Mouse (Mus musculus): Measurements from ENCODE around the gene Ptprc.

The Ptprc gene

GRCm38 (mm10) chr1:138148844-138149243 lies 26.7 kb downstream of the Ptprc start:
- whole genome bisulfite sequencing: 21% methylated on average over 4 of the region's 4 CpGs

GRCm38 (mm10) chr1:138145571-138145970 lies 29.9 kb downstream of the Ptprc start:
- WGBS: 33% methylated on average over 2 of the region's 2 CpGs

GRCm38 (mm10) chr1:138145148-138145547 lies 30.4 kb downstream of the Ptprc start:
- WGBS: 85% methylated on average over 3 of the region's 3 CpGs

GRCm38 (mm10) chr1:138144365-138144764 lies 31.1 kb downstream of the Ptprc start:
- 67% methylated on average over 5 of the region's 5 CpGs for WGBS

- 89% methylated on average over 4 of the region's 4 CpGs for WGBS
Measured at GRCm38 (mm10) chr1:138140769-138141168, 34.7 kb downstream of the Ptprc start.

GRCm38 (mm10) chr1:138137696-138138095 lies 37.8 kb downstream of the Ptprc start:
- 87% methylated on average over 4 of the region's 4 CpGs for WGBS

GRCm38 (mm10) chr1:138137024-138137577 lies 38.4 kb downstream of the Ptprc start:
- 97% methylated on average over 6 of the region's 6 CpGs for WGBS

GRCm38 (mm10) chr1:138136373-138136779 lies 39.1 kb downstream of the Ptprc start:
- 10% methylated on average over 17 of the region's 17 CpGs for WGBS

GRCm38 (mm10) chr1:138135637-138136372 lies 39.7 kb downstream of the Ptprc start:
- 55% methylated on average over 9 of the region's 9 CpGs for WGBS

GRCm38 (mm10) chr1:138134324-138134723 lies 41.2 kb downstream of the Ptprc start:
- WGBS: 59% methylated on average over 6 of the region's 6 CpGs

GRCm38 (mm10) chr1:138131739-138132138 lies 43.8 kb downstream of the Ptprc start:
- 81% methylated on average over 2 of the region's 2 CpGs for WGBS

- WGBS: 42% methylated on average over 4 of the region's 4 CpGs
Measured at GRCm38 (mm10) chr1:138130145-138130544, 45.4 kb downstream of the Ptprc start.

GRCm38 (mm10) chr1:138126843-138127242 lies 48.7 kb downstream of the Ptprc start:
- 21% methylated on average over 8 of the region's 8 CpGs for WGBS

GRCm38 (mm10) chr1:138125281-138125680 lies 50.2 kb downstream of the Ptprc start:
- 84% methylated on average over 1 of the region's 1 CpGs for WGBS

GRCm38 (mm10) chr1:138123866-138124265 lies 51.6 kb downstream of the Ptprc start:
- WGBS: 47% methylated on average over 3 of the region's 3 CpGs

- WGBS: 70% methylated on average over 12 of the region's 12 CpGs
Measured at GRCm38 (mm10) chr1:138119895-138120294, 55.6 kb downstream of the Ptprc start.

GRCm38 (mm10) chr1:138093219-138093618 lies 82.3 kb downstream of the Ptprc start:
- WGBS: 79% methylated on average over 1 of the region's 1 CpGs

GRCm38 (mm10) chr1:138085810-138086209 lies 89.7 kb downstream of the Ptprc start:
- 11% methylated on average over 1 of the region's 1 CpGs for WGBS

- 100% methylated on average over 1 of the region's 1 CpGs for WGBS
Measured at GRCm38 (mm10) chr1:138080308-138080707, 95.2 kb downstream of the Ptprc start.

- WGBS: 27% methylated on average over 10 of the region's 10 CpGs
Measured at GRCm38 (mm10) chr1:138044196-138044945, 131.1 kb downstream of the Ptprc start.

- 61% methylated on average over 5 of the region's 5 CpGs for WGBS
Measured at GRCm38 (mm10) chr1:138040556-138040955, 135.0 kb downstream of the Ptprc start.

GRCm38 (mm10) chr1:138039201-138039600 lies 136.3 kb downstream of the Ptprc start:
- WGBS: 56% methylated on average over 1 of the region's 1 CpGs

- WGBS: 65% methylated on average over 5 of the region's 5 CpGs
Measured at GRCm38 (mm10) chr1:138037484-138037883, 138.0 kb downstream of the Ptprc start.

Data from cerebral cortex, adult 2 months (tissue).